23 mouse cellular contexts compared by ENCODE assay signal in the genomic region with DNA sequence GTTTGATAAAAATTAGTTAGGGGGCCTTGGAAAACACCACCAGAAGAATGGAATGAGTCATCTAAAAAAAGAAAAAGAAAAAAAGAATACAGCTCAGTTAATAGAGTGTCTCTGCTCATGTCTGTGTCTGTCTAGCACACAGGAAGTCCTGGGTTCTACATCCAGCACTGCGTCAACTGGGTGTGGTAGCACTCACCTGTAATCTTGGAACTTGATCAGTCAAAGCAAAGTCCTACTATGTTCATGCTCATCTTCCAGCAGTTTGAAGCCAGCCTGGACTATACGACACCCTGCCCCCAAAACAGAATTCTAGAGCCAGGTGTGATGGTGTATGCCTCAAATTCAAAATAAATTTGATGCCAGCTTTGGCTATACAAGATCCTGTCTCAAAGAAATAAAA.
"Had no signal": no experiment of that assay in that cellular context is flagged by ENCODE, and none has a peak within 500 bp of the region (broad histone marks: within the 10 kb centered on the region; RNA-seq: fewer than 3 reads in every experiment).

No protein-coding gene starts in this region.

- DNase-seq: gastrocnemius, adult 2 months; gastrocnemius, postnatal 10 days; gastrocnemius, postnatal 25 days; heart, postnatal 10 days; heart, postnatal 4 days; kidney, adult 18-20 months; kidney, adult 8-10 months; kidney, postnatal 10 days; kidney, postnatal 25 days; left cerebral cortex, postnatal 4 days had no signal

- H3K4me3 ChIP-seq: gastrocnemius, adult 2 months; heart, embryonic 10.5 days; heart, embryonic 12.5 days; hindbrain, embryonic 10.5 days; hindbrain, embryonic 12.5 days; intestine, embryonic 15.5 days; left cerebral cortex, adult 2 months; limb, embryonic 13.5 days; limb, embryonic 15.5 days; liver, embryonic 12.5 days had no signal

- H3K4me1 ChIP-seq: hindbrain, embryonic 10.5 days; hindbrain, embryonic 12.5 days; intestine, embryonic 15.5 days; limb, embryonic 15.5 days had no signal

- ATAC-seq: hindbrain, embryonic 16.5 days; intestine, embryonic 15.5 days; intestine, postnatal 0 days; liver, embryonic 12.5 days had no signal

- H3K27ac ChIP-seq: gastrocnemius, adult 2 months; heart, embryonic 10.5 days; hindbrain, embryonic 10.5 days; hindbrain, embryonic 12.5 days; hindbrain, embryonic 14.5 days; intestine, embryonic 15.5 days; left cerebral cortex, adult 2 months; limb, embryonic 13.5 days; limb, embryonic 15.5 days; liver, embryonic 12.5 days; liver, embryonic 14.5 days had no signal
